Mouse (Mus musculus): ENCODE data around the gene C1qb.

The C1qb gene

GRCm38 (mm10) chr4:136893691-136894543 is 7.9 kb upstream of the C1qb start:
- no peak for DNase-seq (ENCODE audit: low spot score in 2 of 2)

- DNase-seq (ENCODE audit: low spot score in 2 of 2): peak; percentile 37 to 70
These were observed 6.8 kb upstream of the C1qb start, which contains the start of gene C1qc for GRCm38 (mm10) chr4:136892811-136893210. Gene C1qc, minus strand, starts transcription at chr4:136893065.

GRCm38 (mm10) chr4:136892371-136892770 is 6.4 kb upstream of the C1qb start:
- DNase-seq (ENCODE audit: low spot score in 2 of 2): no peak

- no peak for DNase-seq (ENCODE audit: low spot score in 2 of 2)
These were observed 5.1 kb upstream of the C1qb start for GRCm38 (mm10) chr4:136891115-136891514.

- DNase-seq (ENCODE audit: low spot score in 2 of 2): no peak
These were observed 4.0 kb upstream of the C1qb start for GRCm38 (mm10) chr4:136889981-136890380.

GRCm38 (mm10) chr4:136887714-136888113 is 1.7 kb upstream of the C1qb start:
- no peak for DNase-seq (ENCODE audit: low spot score in 2 of 2)

GRCm38 (mm10) chr4:136878601-136879000 is 7.4 kb downstream of the C1qb start:
- DNase-seq (ENCODE audit: low spot score in 2 of 2): no peak

GRCm38 (mm10) chr4:136878171-136878570 is 7.8 kb downstream of the C1qb start:
- no peak for DNase-seq (ENCODE audit: low spot score in 2 of 2)

- DNase-seq (ENCODE audit: low spot score in 2 of 2): no peak
These were observed 9.0 kb downstream of the C1qb start for GRCm38 (mm10) chr4:136876971-136877370.

- no peak for DNase-seq (ENCODE audit: low spot score in 2 of 2)
These were observed 11.0 kb downstream of the C1qb start for GRCm38 (mm10) chr4:136875012-136875411.

GRCm38 (mm10) chr4:136868371-136868770 is 17.6 kb downstream of the C1qb start:
- no peak for DNase-seq (ENCODE audit: low spot score in 2 of 2)

GRCm38 (mm10) chr4:136867690-136868345 is 18.2 kb downstream of the C1qb start:
- no peak for DNase-seq (ENCODE audit: low spot score in 2 of 2)

GRCm38 (mm10) chr4:136865531-136865930 is 20.5 kb downstream of the C1qb start:
- DNase-seq (ENCODE audit: low spot score in 2 of 2): no peak

- DNase-seq (ENCODE audit: low spot score in 2 of 2): no peak
These were observed 21.1 kb downstream of the C1qb start for GRCm38 (mm10) chr4:136864751-136865470.

- DNase-seq (ENCODE audit: low spot score in 2 of 2): no peak
These were observed 22.5 kb downstream of the C1qb start for GRCm38 (mm10) chr4:136863517-136863916.

GRCm38 (mm10) chr4:136862411-136862810 is 23.6 kb downstream of the C1qb start:
- no peak for DNase-seq (ENCODE audit: low spot score in 2 of 2)

- DNase-seq (ENCODE audit: low spot score in 2 of 2): no peak
These were observed 24.2 kb downstream of the C1qb start for GRCm38 (mm10) chr4:136861806-136862205.

- no peak for DNase-seq (ENCODE audit: low spot score in 2 of 2)
These were observed 26.0 kb downstream of the C1qb start for GRCm38 (mm10) chr4:136860022-136860421.

- DNase-seq (ENCODE audit: low spot score in 2 of 2): no peak
These were observed 30.9 kb downstream of the C1qb start for GRCm38 (mm10) chr4:136855081-136855480.

GRCm38 (mm10) chr4:136852989-136853388 is 33.0 kb downstream of the C1qb start:
- DNase-seq (ENCODE audit: low spot score in 2 of 2): no peak

- no peak for DNase-seq (ENCODE audit: low spot score in 2 of 2)
These were observed 33.9 kb downstream of the C1qb start for GRCm38 (mm10) chr4:136852119-136852518.

- DNase-seq (ENCODE audit: low spot score in 2 of 2): no peak
These were observed 37.4 kb downstream of the C1qb start for GRCm38 (mm10) chr4:136848565-136848964.
